Mouse (Mus musculus) liver, embryonic 13.5 days (tissue): ENCODE measurements around the gene Ubn2. TPM values are rescaled to one million over a fixed set of nuclear protein-coding genes. Genes with fewer than 3 reads are reported as not detected.

Experiments used
- ATAC-seq: fragments of 200-750 bp; cut with Nextera tagmentation; 2 replicates; pipeline ENCODE4 v1.8.0; 2017; ENCODE audit warnings: low read depth, mild to moderate bottlenecking, moderate number of reproducible peaks, moderate library complexity
- DNase-seq: peaks from one replicate; pipeline ENCODE4 v3.0.0; 2022
- H3K27ac ChIP-seq: fragments of 300-500 bp; sonication (generic); 2 replicates; pipeline ENCODE4 v1.5.1; 2015; ENCODE audit warnings: moderate library complexity, mild to moderate bottlenecking, inconsistent platforms
- H3K27me3 ChIP-seq: fragments of 300-500 bp; sonication (generic); 2 replicates; pipeline ENCODE4 v1.6.1; 2015; ENCODE audit warnings: mild to moderate bottlenecking, inconsistent platforms
- H3K36me3 ChIP-seq: fragments of 300-500 bp; sonication (generic); 2 replicates; pipeline ENCODE4 v1.6.1; 2015; ENCODE audit warnings: mild to moderate bottlenecking, inconsistent platforms
- H3K4me1 ChIP-seq: fragments of 300-500 bp; sonication (generic); replicated peaks from 2 replicates; pipeline ENCODE4 v1.6.1; 2015; ENCODE audit warnings: inconsistent platforms
- H3K4me2 ChIP-seq: fragments of 300-500 bp; sonication (generic); 2 replicates; pipeline ENCODE4 v1.6.1; 2015; ENCODE audit warnings: inconsistent platforms, mild to moderate bottlenecking, moderate library complexity
- H3K4me3 ChIP-seq: fragments of 300-500 bp; sonication (generic); replicated peaks from 2 replicates; pipeline ENCODE4 v1.5.1; 2015; ENCODE audit warnings: mild to moderate bottlenecking, inconsistent platforms
- H3K9ac ChIP-seq: fragments of 300-500 bp; sonication (generic); 2 replicates; pipeline ENCODE4 v1.6.1; 2015; ENCODE audit warnings: mild to moderate bottlenecking, inconsistent platforms
- H3K9me3 ChIP-seq: fragments of 300-500 bp; sonication (generic); replicated peaks from 2 replicates; pipeline ENCODE4 v1.6.1; 2016; ENCODE audit warnings: inconsistent platforms
- WGBS: fragments of 180-500 bp; shearing (Covaris S2); methylation state at CpG from one replicate; pipeline ENCODE4 v1.1.7; 2015; ENCODE audit not compliant: insufficient replicate concordance; 5-methylcytosine and 5-hydroxymethylcytosine counted together
- polyA plus RNA-seq: library from polyadenylated mRNA; unstranded; fragments of >200 nt; fragmentation: Nextera tagmentation; extraction: Ambion mirVana; gene quantifications from 2 replicates; pipeline ENCODE4 v1.2.1, GENCODE M21; 2015

Gene Ubn2
- polyA plus RNA-seq, 1 experiment from 2014 or later, result 4.9 TPM

- H3K4me2 ChIP-seq, result no peak overlapping the region
- no peak overlapping the region for H3K4me3 ChIP-seq
- no peak for ATAC-seq
- H3K9me3 ChIP-seq, result no peaks in the 10 kb centered on the region
- H3K27ac ChIP-seq, result no peak overlapping the region
- 68% methylated on average over 3 of the region's 3 CpGs for WGBS
- no peak overlapping the region for H3K9ac ChIP-seq
- no peaks in the 10 kb centered on the region for H3K27me3 ChIP-seq
- H3K36me3 ChIP-seq, result peaks cover 37% of the 10 kb centered on the region
- peak; percentile 33 for DNase-seq
- H3K4me1 ChIP-seq, result no peaks in the 10 kb centered on the region
Observed at GRCm38 (mm10) chr6:38492550-38492949, 58.8 kb downstream of the Ubn2 start.

DNA sequence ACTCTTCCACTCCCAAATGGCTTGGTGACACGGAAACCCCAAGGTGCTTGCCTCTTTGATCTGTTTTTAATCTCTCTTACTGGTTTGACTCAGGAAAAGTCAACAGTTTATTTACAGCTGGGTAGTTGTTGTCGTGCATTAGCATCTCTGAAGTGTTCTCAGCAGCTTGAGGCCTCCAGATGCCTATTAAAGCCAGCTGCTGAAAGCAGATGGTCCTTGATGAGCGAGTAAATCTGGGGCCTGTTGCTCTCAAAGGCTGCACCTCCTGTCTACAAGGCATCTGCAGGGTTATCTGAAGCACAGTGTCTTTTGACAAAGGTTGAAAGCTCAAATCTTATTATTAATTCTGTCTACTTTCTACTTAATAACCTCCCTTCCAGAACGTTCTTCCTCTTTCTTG lies 61.9 kb downstream of the Ubn2 start:
- no peak overlapping the region for H3K4me2 ChIP-seq
- H3K9ac ChIP-seq, result no peak overlapping the region
- H3K4me3 ChIP-seq, result no peak overlapping the region
- H3K4me1 ChIP-seq, result 0 out of 2 replicates have a peak, but pooled peaks cover 7% of the 10 kb centered on the region
- 69% methylated on average over 4 of the region's 4 CpGs for WGBS
- no peaks in the 10 kb centered on the region for H3K27me3 ChIP-seq
- no peaks in the 10 kb centered on the region for H3K9me3 ChIP-seq
- H3K36me3 ChIP-seq, result peaks cover 44% of the 10 kb centered on the region
- ATAC-seq (no peak), DNase-seq (no peak)
- H3K27ac ChIP-seq, result no peak overlapping the region

DNA sequence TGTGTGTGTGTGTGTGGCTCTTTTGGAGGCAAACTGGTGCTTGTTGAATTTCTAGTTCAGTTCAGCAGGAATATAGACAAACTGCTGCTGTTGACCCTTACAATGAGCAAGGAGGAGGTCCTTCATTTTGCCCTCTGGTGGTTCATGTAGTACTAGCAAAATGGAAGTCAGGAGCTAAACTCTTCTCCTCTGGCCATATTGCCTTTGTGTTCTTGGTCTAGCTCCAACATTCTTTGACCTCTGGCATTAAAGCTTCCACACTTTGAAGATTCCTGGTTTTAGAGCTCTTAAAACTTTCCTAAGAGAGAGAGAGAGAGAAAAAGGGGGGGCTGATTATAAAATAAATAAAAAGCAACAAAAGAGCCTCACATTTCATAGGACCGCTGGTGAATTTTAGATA lies 78.3 kb downstream of the Ubn2 start:
- Histone ChIP-seq H3K4me1 (peaks cover 12% of the 10 kb centered on the region; the same call in 1 of the 2 replicates), H3K9ac (no peak overlapping the region), H3K27me3 (no peaks in the 10 kb centered on the region), H3K4me2 (no peak overlapping the region), H3K27ac (no peak overlapping the region), H3K4me3 (no peak overlapping the region), H3K36me3 (no peaks in the 10 kb centered on the region), H3K9me3 (no peaks in the 10 kb centered on the region)
- WGBS, result 97% methylated on average over 1 of the region's 1 CpGs
- ATAC-seq (no peak), DNase-seq (no peak)

- Histone ChIP-seq H3K4me2 (no peak overlapping the region), H3K4me1 (peaks cover 12% of the 10 kb centered on the region; the same call in 1 of the 2 replicates), H3K36me3 (no peaks in the 10 kb centered on the region), H3K4me3 (no peak overlapping the region), H3K9me3 (no peaks in the 10 kb centered on the region), H3K27ac (no peak overlapping the region), H3K9ac (no peak overlapping the region), H3K27me3 (no peaks in the 10 kb centered on the region)
- DNase-seq (no peak), ATAC-seq (0 out of 2 replicates have a peak, but pooled peaks have one; percentile 43)
Observed at GRCm38 (mm10) chr6:38512830-38513229, 79.1 kb downstream of the Ubn2 start.

- H3K9ac ChIP-seq, result no peak overlapping the region
- H3K27me3 ChIP-seq, result no peaks in the 10 kb centered on the region
- no peak for DNase-seq
- peaks cover 12% of the 10 kb centered on the region; the same call in 1 of the 2 replicates for H3K4me1 ChIP-seq
- ATAC-seq, result no peak
- WGBS, result 77% methylated on average over 4 of the region's 4 CpGs
- no peaks in the 10 kb centered on the region for H3K36me3 ChIP-seq
- H3K27ac ChIP-seq, result no peak overlapping the region
- no peak overlapping the region for H3K4me2 ChIP-seq
- H3K9me3 ChIP-seq, result no peaks in the 10 kb centered on the region
- H3K4me3 ChIP-seq, result no peak overlapping the region
Observed at GRCm38 (mm10) chr6:38515201-38515600, 81.5 kb downstream of the Ubn2 start.

DNA sequence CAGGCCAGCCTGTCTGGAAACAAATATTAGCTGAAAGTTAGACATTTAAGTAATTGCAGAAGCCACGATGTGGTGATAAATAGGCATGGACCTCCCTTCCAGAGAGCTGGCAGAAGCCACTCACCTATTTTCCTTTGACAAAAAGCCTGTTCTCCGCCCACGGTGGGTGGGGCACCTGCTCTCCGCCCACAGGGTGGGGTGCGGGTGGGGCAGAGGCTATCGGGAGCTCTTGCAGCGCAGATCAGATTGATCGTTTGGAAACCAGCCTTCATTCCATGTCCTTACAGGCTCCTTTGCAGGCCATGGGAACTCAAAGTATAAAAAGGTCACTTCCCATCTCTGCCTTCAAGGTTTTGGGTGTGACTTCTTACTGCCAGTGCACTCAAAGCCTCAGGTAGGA lies 90.1 kb downstream of the Ubn2 start:
- ATAC-seq (peak; percentile 74), DNase-seq (peak; percentile 51)
- H3K27ac ChIP-seq, result no peak overlapping the region
- no peaks in the 10 kb centered on the region for H3K36me3 ChIP-seq
- peaks cover 13% of the 10 kb centered on the region for H3K4me1 ChIP-seq
- no peak overlapping the region for H3K9ac ChIP-seq
- H3K27me3 ChIP-seq, result peaks cover 3% of the 10 kb centered on the region; the same call in 1 of the 2 replicates
- no peaks in the 10 kb centered on the region for H3K9me3 ChIP-seq
- peak overlapping the region; percentile 29 for H3K4me2 ChIP-seq
- peak overlapping the region; percentile 14; the same call in 1 of the 2 replicates for H3K4me3 ChIP-seq
- WGBS, result 13% methylated on average over 8 of the region's 8 CpGs

DNA sequence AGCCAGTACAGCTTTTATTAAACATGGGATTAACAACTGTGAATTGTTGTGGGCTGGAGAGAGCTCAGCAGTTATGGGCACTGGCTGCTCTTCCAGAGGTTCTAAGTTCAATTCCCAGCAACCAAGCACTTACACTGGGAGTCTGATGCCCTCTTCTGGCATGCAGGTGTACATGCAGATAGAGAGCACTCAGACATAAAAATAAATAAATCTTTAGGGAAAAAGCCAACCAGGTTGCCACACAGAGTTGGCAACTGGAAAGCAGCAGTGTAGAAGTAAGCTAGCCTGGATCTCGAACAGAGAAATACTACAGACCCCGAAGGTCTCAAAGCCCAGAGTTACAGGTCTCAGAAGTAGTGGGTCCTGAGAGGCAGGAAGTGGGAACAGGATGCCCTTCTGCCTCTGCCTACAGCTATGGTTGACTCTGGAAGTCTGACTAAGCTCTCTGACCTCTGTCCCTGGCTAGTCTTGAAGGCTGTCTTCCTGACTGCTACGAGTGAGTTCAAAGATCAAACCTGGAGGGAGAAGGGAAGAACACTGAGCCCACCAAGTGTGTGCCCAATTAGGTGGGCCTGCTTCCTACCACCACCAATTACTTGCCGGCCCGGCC lies 97.6 kb downstream of the Ubn2 start:
- Histone ChIP-seq H3K9me3 (no peaks in the 10 kb centered on the region), H3K36me3 (no peaks in the 10 kb centered on the region), H3K4me2 (no peak overlapping the region), H3K4me1 (peaks cover 25% of the 10 kb centered on the region), H3K9ac (0 out of 2 replicates have a peak overlapping the region, but pooled peaks have one; percentile 13), H3K4me3 (no peak overlapping the region), H3K27ac (peak overlapping the region; percentile 27; the same call in 1 of the 2 replicates), H3K27me3 (no peaks in the 10 kb centered on the region)
- ATAC-seq (no peak), DNase-seq (no peak)
- WGBS, result 36% methylated on average over 5 of the region's 5 CpGs

- peak overlapping the region; percentile 92 for H3K27ac ChIP-seq
- no peaks in the 10 kb centered on the region for H3K36me3 ChIP-seq
- no peak for DNase-seq
- H3K9me3 ChIP-seq, result no peaks in the 10 kb centered on the region
- H3K4me3 ChIP-seq, result peak overlapping the region; percentile 78
- ATAC-seq, result peak; percentile 21
- peaks cover 25% of the 10 kb centered on the region for H3K4me1 ChIP-seq
- H3K27me3 ChIP-seq, result no peaks in the 10 kb centered on the region
- peak overlapping the region; percentile 77 for H3K9ac ChIP-seq
- H3K4me2 ChIP-seq, result peak overlapping the region; percentile 76
- WGBS, result 7% methylated on average over 25 of the region's 25 CpGs
Observed at GRCm38 (mm10) chr6:38532500-38533420, 99.0 kb downstream of the Ubn2 start.

GRCm38 (mm10) chr6:38533428-38534405 lies 100.0 kb downstream of the Ubn2 start, which contains the start of gene Fmc1:
TSS of gene Fmc1 (plus strand) at chr6:38533502.
- no peaks in the 10 kb centered on the region for H3K27me3 ChIP-seq
- peak within 1 kb of the TSS; percentile 88 for H3K9ac ChIP-seq
- ATAC-seq (peak; percentile 83), DNase-seq (peak; percentile 96)
- peak within 1 kb of the TSS; percentile 92 for H3K27ac ChIP-seq
- peaks cover 25% of the 10 kb centered on the region for H3K4me1 ChIP-seq
- peak within 1 kb of the TSS; percentile 76 for H3K4me2 ChIP-seq
- H3K4me3 ChIP-seq, result peak within 1 kb of the TSS; percentile 78
- no peaks in the 10 kb centered on the region for H3K36me3 ChIP-seq
- WGBS, result 2% methylated on average over 41 of the region's 41 CpGs
- no peaks in the 10 kb centered on the region for H3K9me3 ChIP-seq

DNA sequence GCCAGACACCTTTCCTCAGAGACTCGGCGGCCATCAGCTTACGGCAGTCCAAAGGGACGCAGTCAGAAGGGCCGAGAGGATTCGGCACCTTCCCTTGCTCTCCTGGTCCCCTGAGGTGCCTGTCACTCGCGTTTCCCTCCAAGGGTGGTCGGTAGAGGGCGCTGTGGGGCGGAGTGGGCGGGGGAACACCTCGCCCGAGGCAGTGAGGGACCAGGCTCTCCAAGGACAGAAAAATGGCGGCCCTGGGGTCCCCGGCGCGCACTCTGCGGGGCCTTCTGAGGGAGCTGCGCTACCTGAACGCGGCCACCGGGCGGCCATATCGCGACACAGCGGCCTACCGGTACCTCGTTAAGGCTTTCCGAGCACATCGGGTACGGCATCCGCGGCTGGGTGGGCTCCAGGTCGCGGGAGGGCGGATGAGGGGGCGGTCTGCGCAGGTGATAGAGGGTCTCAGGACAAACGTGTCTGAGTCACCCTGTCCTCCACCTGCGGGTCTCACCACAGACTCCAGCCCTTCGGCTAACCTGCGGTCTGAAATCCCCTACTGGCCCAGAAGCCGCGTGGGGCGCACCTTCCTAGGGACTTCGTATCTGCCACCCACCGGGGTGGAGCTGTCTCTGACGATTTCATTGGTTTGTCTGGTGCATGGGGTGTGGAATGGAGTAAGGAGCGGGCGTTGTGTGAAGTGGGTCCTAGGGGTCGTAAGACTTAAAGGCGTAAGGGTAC lies 101.1 kb downstream of the Ubn2 start:
- peak overlapping the region; percentile 78 for H3K4me3 ChIP-seq
- under 1% methylated on average over 53 of the region's 53 CpGs for WGBS
- H3K4me2 ChIP-seq, result peak overlapping the region; percentile 76
- DNase-seq (peak; percentile 95), ATAC-seq (peak; percentile 84)
- H3K27ac ChIP-seq, result peak overlapping the region; percentile 92
- no peaks in the 10 kb centered on the region for H3K9me3 ChIP-seq
- no peaks in the 10 kb centered on the region for H3K27me3 ChIP-seq
- peak overlapping the region; percentile 88 for H3K9ac ChIP-seq
- no peaks in the 10 kb centered on the region for H3K36me3 ChIP-seq
- peaks cover 25% of the 10 kb centered on the region for H3K4me1 ChIP-seq
